12 mouse cellular contexts compared by ENCODE assay signal in the genomic region with DNA sequence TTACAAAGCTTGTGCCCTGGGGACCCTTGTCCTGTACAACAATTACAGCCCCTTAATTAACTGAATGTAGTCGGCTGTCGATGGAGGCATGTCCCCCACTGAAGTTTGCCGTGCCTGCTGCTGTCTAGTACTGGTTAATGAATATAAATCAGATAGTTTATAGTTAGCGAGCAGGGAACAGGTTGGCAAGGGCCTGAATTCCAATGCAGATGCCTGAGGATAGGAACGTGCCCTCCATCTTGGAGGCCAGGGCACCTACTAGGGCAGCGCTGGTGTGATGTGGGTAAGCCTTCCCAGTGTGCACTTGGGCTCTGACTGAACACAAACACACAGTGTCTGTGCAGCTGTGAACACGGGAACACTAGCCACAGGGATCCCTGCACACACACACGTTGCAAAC.
"Had no signal": no experiment of that assay in that cellular context is flagged by ENCODE, and none has a peak within 500 bp of the region (broad histone marks: within the 10 kb centered on the region; RNA-seq: fewer than 3 reads in every experiment).

No protein-coding gene starts in this region.

- H3K4me2 ChIP-seq: intestine, embryonic 15.5 days; liver, embryonic 11.5 days; liver, embryonic 15.5 days; midbrain, embryonic 13.5 days had no signal

- H3K27ac ChIP-seq: intestine, embryonic 15.5 days; limb, embryonic 10.5 days; liver, embryonic 15.5 days; midbrain, embryonic 13.5 days; stomach, postnatal 0 days had no signal

- H3K9ac ChIP-seq: intestine, embryonic 15.5 days; liver, embryonic 15.5 days; midbrain, embryonic 13.5 days had no signal

- H3K9me3 ChIP-seq: intestine, embryonic 15.5 days; limb, embryonic 10.5 days; liver, embryonic 15.5 days; midbrain, embryonic 13.5 days had no signal

- H3K36me3 ChIP-seq: intestine, embryonic 15.5 days; limb, embryonic 10.5 days; liver, embryonic 15.5 days; midbrain, embryonic 13.5 days had no signal

- H3K4me1 ChIP-seq: intestine, embryonic 15.5 days; liver, embryonic 15.5 days had no signal

- H3K4me3 ChIP-seq: intestine, embryonic 15.5 days; limb, embryonic 10.5 days; liver, embryonic 15.5 days; midbrain, embryonic 13.5 days had no signal

- ATAC-seq: intestine, embryonic 15.5 days; lung, postnatal 0 days; midbrain, embryonic 13.5 days had no signal

- DNase-seq: layer of hippocampus, adult 9-11 months; layer of hippocampus, postnatal 36 days; lung, adult 2 months; lung, postnatal 36 days; right cerebral cortex, postnatal 25 days had no signal
